Mouse (Mus musculus): Measurements from ENCODE around the gene Tcf15.

DNA sequence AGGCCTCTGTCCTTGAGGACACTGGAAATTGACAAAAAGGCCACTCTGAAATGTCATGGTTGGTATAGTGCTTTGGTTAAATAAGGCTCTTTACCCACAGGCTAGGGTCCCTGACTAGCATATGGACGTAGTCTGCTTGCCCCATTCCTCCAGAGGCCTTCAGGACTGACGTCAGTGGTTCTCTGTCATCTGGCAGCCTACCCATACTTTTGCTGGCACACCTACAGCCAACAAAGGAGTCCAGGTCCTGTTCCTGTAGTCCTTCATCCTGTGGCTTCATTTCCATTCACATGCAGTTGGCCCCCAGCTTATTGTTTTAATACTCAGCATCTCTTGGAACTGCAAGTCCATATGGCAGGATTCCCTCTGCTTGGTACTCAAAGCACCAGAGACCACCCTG, 46.4 kb upstream of the Tcf15 start:
- TF ChIP-seq CTCF (IDR thresholded peaks at IDR 0.05; ENCODE audit: extremely low read depth, insufficient read depth, insufficient read length, insufficient replicate concordance) (no peak), POLR2A (IDR thresholded peaks at IDR 0.05; ENCODE audit: low read depth, low read length) (no peak)

All from spleen, adult 2 months (tissue).